Mouse (Mus musculus) gonadal fat pad, adult 2 months (tissue): Measurements from ENCODE around the gene Cd209g. TPM values are rescaled to one million over a fixed set of nuclear protein-coding genes. Genes with fewer than 3 reads are reported as not detected.
"Not testable (repeated sequence)": the region's sequence is repeated elsewhere in the genome, so short reads cannot be mapped to it uniquely, and the experiment has no call there.

Source experiments
- DNase-seq: peaks from one replicate; pipeline ENCODE4 v3.0.0-alpha.2; 2012; ENCODE audit warnings: low read depth
- polyA plus RNA-seq: library from polyadenylated mRNA; depleted of rRNA; stranded (reverse); fragments of >200 nt; gene quantifications from 2 replicates; pipeline ENCODE4 v1.2.3, GENCODE M21; 2012; rRNA removed

Gene Cd209g
- polyA plus RNA-seq, result 7.3 and 10.9 TPM in 2 replicates

GRCm38 (mm10) chr8:4133798-4134197 is at the start of gene Cd209g:
TSS of gene Cd209g (plus strand) at chr8:4134098.
- DNase-seq, result no peak

GRCm38 (mm10) chr8:4087180-4087722 is 46.6 kb upstream of the Cd209g start:
- DNase-seq, result not testable (repeated sequence)

- not testable (repeated sequence) for DNase-seq
Observed at GRCm38 (mm10) chr8:4088514-4088913, 45.4 kb upstream of the Cd209g start.

GRCm38 (mm10) chr8:4105735-4106134 is 28.2 kb upstream of the Cd209g start, which contains the start of gene Cd209f:
TSS of gene Cd209f (minus strand) at chr8:4105835.
- DNase-seq, result not testable (repeated sequence)

DNA sequence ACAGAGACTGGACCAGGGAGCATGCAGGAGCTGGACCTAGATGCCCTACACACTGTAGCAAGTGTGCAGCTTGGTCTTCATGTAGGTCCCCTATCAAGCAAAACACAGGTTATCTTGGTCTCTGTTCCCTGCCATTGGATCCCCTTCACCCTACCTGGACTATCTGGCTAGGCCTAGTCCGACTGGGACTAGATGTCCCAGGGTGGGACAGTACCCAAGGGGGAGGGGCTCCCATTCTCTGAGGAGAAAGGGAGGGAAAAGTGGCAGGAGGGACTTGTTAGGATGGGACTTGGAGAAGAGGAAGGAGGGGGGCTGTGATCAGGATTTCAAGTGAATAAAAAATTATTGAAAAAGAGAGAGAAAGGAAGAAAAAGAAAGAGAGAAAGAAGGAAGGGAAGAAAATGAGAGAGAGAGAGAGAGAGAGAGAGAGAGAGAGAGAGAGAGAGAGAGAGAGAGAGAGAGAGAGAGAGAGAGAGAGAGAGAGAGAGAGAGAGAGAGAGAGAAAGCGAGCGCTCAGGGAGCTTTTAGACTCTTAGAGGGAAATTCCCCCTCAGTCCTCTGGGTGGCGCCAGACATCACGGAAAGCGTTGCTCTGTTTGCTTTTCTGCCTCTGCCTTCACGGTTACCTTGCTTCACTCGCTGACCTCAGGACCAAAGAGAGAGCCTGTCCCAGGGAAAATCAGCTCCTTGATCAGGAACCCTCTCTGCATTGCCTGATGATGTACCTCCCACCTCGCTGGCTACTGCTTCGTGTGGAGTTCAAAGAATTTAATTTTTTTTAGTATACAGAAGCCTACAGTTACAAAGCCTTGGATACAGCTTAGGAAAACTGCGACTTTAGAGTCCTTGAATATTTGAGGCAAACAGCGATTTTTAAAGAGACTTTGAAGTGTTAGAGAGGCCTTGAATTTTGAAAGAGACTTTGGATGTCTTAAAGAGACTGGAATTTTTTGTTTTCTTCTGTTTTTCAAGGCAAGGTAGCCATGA is 6.1 kb downstream of the Cd209g start:
- DNase-seq, result no peak

- no peak for DNase-seq
Observed at GRCm38 (mm10) chr8:4141721-4142120, 7.8 kb downstream of the Cd209g start.

DNA sequence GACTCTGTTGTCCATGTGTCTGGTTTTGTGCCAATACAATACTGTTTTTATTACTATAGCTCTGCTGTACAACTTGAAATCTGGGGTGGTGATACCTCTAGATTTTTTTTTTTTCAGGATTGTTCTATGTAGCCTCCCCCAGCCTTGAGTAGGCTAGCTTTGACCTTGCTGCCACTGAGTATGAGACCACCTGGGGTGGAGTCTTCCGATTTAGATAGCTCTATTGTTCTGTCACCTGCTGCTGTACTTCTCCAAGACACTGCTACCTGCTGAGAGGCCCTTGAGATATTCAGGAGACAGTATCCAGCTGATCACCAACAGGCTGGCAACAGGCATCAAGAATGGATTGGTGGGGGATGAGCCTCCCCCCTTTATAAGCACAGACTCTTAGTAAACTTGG is 13.4 kb downstream of the Cd209g start:
- DNase-seq, result no peak

- DNase-seq, result no peak
Observed at GRCm38 (mm10) chr8:4154878-4155277, 21.0 kb downstream of the Cd209g start.

GRCm38 (mm10) chr8:4162786-4163185 is 28.9 kb downstream of the Cd209g start:
- no peak for DNase-seq

DNA sequence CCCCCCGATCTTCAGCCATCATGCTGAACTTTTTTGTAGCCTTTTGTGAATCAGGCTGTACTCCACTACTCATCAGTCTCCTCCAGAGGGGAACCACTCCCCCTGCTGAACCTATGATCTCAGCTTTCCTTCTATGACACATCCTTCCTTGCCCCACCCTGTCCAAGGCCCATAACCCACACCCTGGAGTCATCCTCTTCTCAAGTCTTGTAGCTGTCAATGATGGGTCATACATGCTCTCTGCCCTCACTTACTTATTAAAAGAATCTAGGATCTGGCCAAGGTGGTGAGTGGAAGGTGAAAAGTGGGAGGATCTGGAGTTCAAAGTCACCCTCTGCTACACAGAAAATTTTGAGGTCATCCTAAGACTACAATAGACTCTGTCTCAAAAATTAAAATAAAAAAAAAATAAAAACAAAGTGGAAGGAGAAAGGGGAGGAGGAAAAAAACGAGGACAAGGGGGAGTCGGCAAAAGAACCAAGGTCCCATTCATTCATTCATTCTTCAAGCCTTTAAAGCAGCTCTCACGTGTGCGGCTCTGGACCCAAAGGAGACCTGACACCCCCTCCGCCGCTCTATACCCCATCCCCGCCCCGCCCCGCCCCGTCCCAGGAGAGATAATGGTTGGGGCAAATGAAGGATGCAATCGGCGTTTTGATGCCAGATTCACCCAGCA is 31.4 kb downstream of the Cd209g start:
- DNase-seq, result no peak

DNA sequence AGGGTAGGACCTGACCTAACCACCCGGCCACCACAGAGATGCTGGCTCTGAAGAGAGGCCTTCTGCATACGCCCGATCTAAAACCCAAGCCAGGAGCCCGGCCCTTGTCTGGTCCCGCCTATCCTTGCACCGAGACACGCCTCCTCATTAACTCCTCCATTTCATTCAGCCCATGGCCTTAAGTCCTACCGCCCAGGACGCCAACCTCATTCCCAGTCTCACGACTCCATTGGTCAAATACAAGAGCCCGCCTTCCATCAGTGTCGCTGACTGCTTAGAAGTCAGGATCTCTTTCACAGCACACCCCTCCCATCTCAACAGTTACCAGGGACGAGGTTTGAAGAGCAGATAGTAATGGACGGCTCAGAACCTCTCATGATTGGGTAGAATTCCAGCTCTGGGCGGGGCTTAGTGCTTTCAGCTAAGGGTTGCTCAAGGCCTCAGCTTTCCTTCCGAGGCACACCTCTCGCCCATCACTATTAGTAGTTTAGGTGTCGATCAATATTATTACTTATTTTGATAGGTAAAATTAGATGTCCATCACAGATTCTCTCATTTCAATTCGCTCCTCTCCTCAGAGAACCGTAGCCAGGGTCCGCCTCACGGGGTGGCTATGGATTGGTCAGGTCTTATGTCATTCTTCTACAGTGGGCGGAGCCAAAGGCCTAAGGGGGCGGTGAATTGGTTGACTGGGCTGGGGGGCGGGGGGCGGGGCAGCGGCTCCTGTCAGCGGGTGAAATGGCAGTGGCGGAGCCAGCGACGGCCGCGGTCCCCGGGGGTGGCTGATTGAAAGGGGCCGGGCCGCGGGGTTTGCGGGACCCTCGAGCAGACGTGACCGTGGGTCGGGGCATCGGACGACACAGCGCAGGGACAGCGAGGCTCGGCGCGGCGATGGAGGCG is 32.2 kb downstream of the Cd209g start, which contains the start of gene Evi5l:
TSS of gene Evi5l (plus strand) at position 716 of the 900 bp plus-strand sequence.
- peak; percentile 100 for DNase-seq

DNA sequence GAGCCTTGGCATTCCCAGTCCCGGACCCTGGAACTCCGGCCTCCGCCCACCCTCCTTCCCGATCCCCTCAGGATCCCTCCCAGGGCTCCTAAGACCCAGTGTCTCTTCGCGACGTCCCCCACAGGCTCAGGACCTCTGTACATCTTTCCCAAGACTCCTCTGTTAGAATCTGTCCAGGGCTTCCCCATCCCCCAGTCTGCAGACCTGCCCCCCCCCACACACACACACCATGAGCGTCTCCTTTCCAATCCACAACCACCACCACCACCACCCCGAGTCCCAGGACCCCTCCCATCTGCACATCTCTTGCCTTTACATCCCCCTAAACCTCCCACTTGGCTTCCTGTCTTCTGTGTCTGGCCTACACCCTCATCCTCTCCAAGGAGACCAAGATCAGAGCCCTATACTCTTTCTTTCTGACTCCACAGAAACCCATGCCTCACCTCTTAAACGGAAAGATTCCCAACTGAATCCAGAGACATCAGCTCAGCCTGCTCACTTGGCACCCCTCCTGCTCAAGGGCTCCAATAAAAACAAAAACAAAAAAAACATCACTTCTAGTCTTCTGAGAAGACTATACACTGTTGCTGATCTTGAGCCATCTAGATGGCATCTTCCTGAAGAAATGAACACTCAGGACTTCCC is 33.1 kb downstream of the Cd209g start:
- no peak for DNase-seq

DNA sequence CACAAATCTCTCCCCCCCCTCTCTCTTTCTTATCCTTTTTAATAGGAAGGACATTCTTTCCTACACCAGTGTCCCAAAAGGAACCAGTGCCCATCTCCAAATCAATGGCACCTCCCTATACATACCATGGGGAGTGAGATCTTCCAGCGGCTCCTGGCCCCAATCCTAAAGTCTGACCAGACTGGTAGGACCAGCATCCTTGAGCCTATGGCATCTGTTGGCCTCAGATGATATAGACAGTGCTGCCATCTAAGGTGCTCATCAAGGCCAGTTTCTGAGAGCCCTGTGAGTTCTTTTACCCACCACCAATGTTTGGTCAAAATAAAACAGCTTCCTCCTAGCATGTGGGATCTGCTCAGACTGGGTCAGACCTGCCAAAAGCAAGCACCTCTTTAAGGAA is 34.0 kb downstream of the Cd209g start:
- no peak for DNase-seq

DNA sequence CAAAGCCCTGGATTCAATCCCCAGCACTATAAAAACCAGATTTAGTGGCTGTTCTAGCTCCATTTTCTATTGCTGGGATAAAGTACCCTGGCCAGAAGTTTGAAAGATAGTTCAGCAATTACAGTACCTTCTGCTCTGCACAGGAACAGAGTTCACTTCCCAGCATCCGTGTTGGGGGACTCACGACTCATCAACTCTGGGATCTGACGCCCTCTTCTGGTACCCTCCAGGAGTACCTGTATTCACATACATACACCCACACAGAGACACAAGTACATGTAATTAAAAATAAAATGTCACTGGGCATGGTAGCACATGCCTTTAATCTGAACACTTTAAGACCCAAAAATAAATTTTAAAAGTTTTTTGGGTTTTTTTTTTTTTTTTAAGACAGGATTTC is 38.6 kb downstream of the Cd209g start:
- no peak for DNase-seq

GRCm38 (mm10) chr8:4174018-4174417 is 40.1 kb downstream of the Cd209g start:
- DNase-seq, result peak; percentile 47

GRCm38 (mm10) chr8:4183409-4183808 is 49.5 kb downstream of the Cd209g start:
- DNase-seq, result no peak

- DNase-seq, result no peak
Observed at GRCm38 (mm10) chr8:4186151-4186550, 52.3 kb downstream of the Cd209g start.
